Mouse (Mus musculus) testis, adult 2 months (tissue): ENCODE data around the gene Rbm20. TPM values are rescaled to one million over a fixed set of nuclear protein-coding genes. Genes with fewer than 3 reads are reported as not detected.

Source experiments
- H3K27ac ChIP-seq: fragments of 200-500 bp; 2 replicates; pipeline ENCODE4 v1.5.1; 2012; ENCODE audit warnings: low read depth, low read length; ENCODE audit not compliant: control insufficient read depth, insufficient read depth
- H3K27me3 ChIP-seq: fragments of 200-500 bp; 2 replicates; pipeline ENCODE4 v1.6.1; 2012; ENCODE audit warnings: mild to moderate bottlenecking, low read length, moderate library complexity; ENCODE audit not compliant: control insufficient read depth, insufficient read depth
- H3K36me3 ChIP-seq: fragments of 200-500 bp; 2 replicates; pipeline ENCODE4 v1.6.1; 2012; ENCODE audit warnings: mild to moderate bottlenecking, low read length; ENCODE audit not compliant: control insufficient read depth, insufficient read depth
- H3K4me1 ChIP-seq: fragments of 200-500 bp; 2 replicates; pipeline ENCODE4 v1.6.1; 2012; ENCODE audit warnings: low read length; ENCODE audit not compliant: control insufficient read depth, insufficient read depth
- H3K4me3 ChIP-seq: fragments of 200-500 bp; 2 replicates; pipeline ENCODE4 v1.5.1; 2012; ENCODE audit warnings: low read depth, mild to moderate bottlenecking, low read length, moderate library complexity, mixed read lengths; ENCODE audit not compliant: control insufficient read depth
- CTCF ChIP-seq: fragments of 200-500 bp; IDR thresholded peaks from 2 replicates; pipeline ENCODE4 v1.5.1; 2012; ENCODE audit warnings: low read depth, mild to moderate bottlenecking, inconsistent platforms, low read length, moderate library complexity; ENCODE audit not compliant: control insufficient read depth, insufficient read depth, insufficient replicate concordance
- POLR2A ChIP-seq: fragments of 200-500 bp; IDR thresholded peaks from 2 replicates; pipeline ENCODE4 v1.6.1; 2012; ENCODE audit warnings: low read depth, mild to moderate bottlenecking, inconsistent platforms, low read length, moderate library complexity; ENCODE audit not compliant: control insufficient read depth
- polyA plus RNA-seq: library from polyadenylated mRNA; depleted of rRNA; stranded (reverse); fragments of >200 nt; gene quantifications from 2 replicates; pipeline ENCODE4 v1.2.3, GENCODE M21; 2012

Gene Rbm20
- polyA plus RNA-seq, 1 experiment = 0.78 TPM

GRCm38 (mm10) chr19:53708401-53708800 lies 31.3 kb downstream of the Rbm20 start:
- Histone ChIP-seq H3K27ac (no peak overlapping the region), H3K4me1 (peaks cover 4% of the 10 kb centered on the region; the same call in 1 of the 2 replicates), H3K27me3 (no peaks in the 10 kb centered on the region), H3K4me3 (no peak overlapping the region), H3K36me3 (no peaks in the 10 kb centered on the region)
- TF ChIP-seq CTCF (no peak), POLR2A (no peak)

GRCm38 (mm10) chr19:53710861-53711260 lies 33.8 kb downstream of the Rbm20 start:
- Histone ChIP-seq H3K4me1 (no peaks in the 10 kb centered on the region), H3K27me3 (no peaks in the 10 kb centered on the region), H3K36me3 (no peaks in the 10 kb centered on the region), H3K27ac (no peak overlapping the region), H3K4me3 (no peak overlapping the region)
- TF ChIP-seq CTCF (no peak), POLR2A (no peak)

GRCm38 (mm10) chr19:53711261-53711890 lies 34.3 kb downstream of the Rbm20 start:
- TF ChIP-seq CTCF (no peak), POLR2A (no peak)
- Histone ChIP-seq H3K4me1 (no peaks in the 10 kb centered on the region), H3K27me3 (no peaks in the 10 kb centered on the region), H3K36me3 (no peaks in the 10 kb centered on the region), H3K27ac (no peak overlapping the region), H3K4me3 (no peak overlapping the region)

GRCm38 (mm10) chr19:53712297-53713025 lies 35.4 kb downstream of the Rbm20 start:
- no peaks in the 10 kb centered on the region for H3K36me3 ChIP-seq
- TF ChIP-seq POLR2A (no peak), CTCF (no peak)

GRCm38 (mm10) chr19:53713364-53713763 lies 36.3 kb downstream of the Rbm20 start:
- TF ChIP-seq POLR2A = no peak
- TF ChIP-seq CTCF = no peak
- no peaks in the 10 kb centered on the region for H3K4me1 ChIP-seq
- H3K4me3 ChIP-seq = no peak overlapping the region
- no peak overlapping the region for H3K27ac ChIP-seq
- no peaks in the 10 kb centered on the region for H3K27me3 ChIP-seq
- no peaks in the 10 kb centered on the region for H3K36me3 ChIP-seq

More at GRCm38 (mm10) chr19:53712297-53713025, 35.4 kb downstream of the Rbm20 start:
- Histone ChIP-seq H3K27ac (no peak overlapping the region), H3K4me1 (no peaks in the 10 kb centered on the region), H3K27me3 (no peaks in the 10 kb centered on the region), H3K4me3 (no peak overlapping the region)

- Histone ChIP-seq H3K4me3 (no peak overlapping the region), H3K36me3 (no peaks in the 10 kb centered on the region), H3K27ac (no peak overlapping the region), H3K4me1 (no peaks in the 10 kb centered on the region), H3K27me3 (no peaks in the 10 kb centered on the region)
- TF ChIP-seq CTCF (no peak), POLR2A (no peak)
Observed at GRCm38 (mm10) chr19:53716469-53716868, 39.4 kb downstream of the Rbm20 start.

- H3K4me3 ChIP-seq = no peak overlapping the region
- TF ChIP-seq CTCF (no peak), POLR2A (no peak)
- H3K27ac ChIP-seq = no peak overlapping the region
- H3K36me3 ChIP-seq = no peaks in the 10 kb centered on the region
- H3K4me1 ChIP-seq = no peaks in the 10 kb centered on the region
- H3K27me3 ChIP-seq = no peaks in the 10 kb centered on the region
Observed at GRCm38 (mm10) chr19:53717364-53717763, 40.3 kb downstream of the Rbm20 start.
